Mouse (Mus musculus): ENCODE measurements around the gene Eps8. TPM values are rescaled to one million over a fixed set of nuclear protein-coding genes. Genes with fewer than 3 reads are reported as not detected.

The Eps8 gene
- polyA plus RNA-seq, 1 experiment, result 17.7 TPM

GRCm38 (mm10) chr6:137514872-137515271 is 139.8 kb downstream of the Eps8 start:
- TF ChIP-seq POLR2A (IDR thresholded peaks at IDR 0.05; ENCODE audit: insufficient read depth, low read length), result no peak
- TF ChIP-seq CTCF (IDR thresholded peaks at IDR 0.05; ENCODE audit: low read depth, low read length), result no peak
- TF ChIP-seq EP300 (IDR thresholded peaks at IDR 0.05; ENCODE audit: insufficient read depth, low read depth, low read length), result no peak
- Histone ChIP-seq H3K4me1 (ENCODE audit: control insufficient read depth, insufficient read depth, low read length) (no peaks in the 10 kb centered on the region), H3K27ac (ENCODE audit: insufficient read depth, low read length) (no peak overlapping the region), H3K9me3 (replicated peaks; ENCODE audit: control insufficient read depth, insufficient read depth, low read length, poor library complexity, severe bottlenecking) (no peaks in the 10 kb centered on the region), H3K36me3 (ENCODE audit: control insufficient read depth, insufficient read depth, low read length, poor library complexity, severe bottlenecking) (peaks cover 2% of the 10 kb centered on the region; the same call in 1 of the 2 replicates), H3K27me3 (ENCODE audit: control insufficient read depth, insufficient read depth, low read length, poor library complexity, severe bottlenecking) (no peaks in the 10 kb centered on the region), H3K4me3 (ENCODE audit: low read depth, low read length) (no peak overlapping the region), H3K9ac (ENCODE audit: low read depth, poor library complexity, severe bottlenecking) (no peak overlapping the region)

GRCm38 (mm10) chr6:137512753-137513152 is 141.9 kb downstream of the Eps8 start:
- Histone ChIP-seq H3K27ac (ENCODE audit: insufficient read depth, low read length) (no peak overlapping the region), H3K4me3 (ENCODE audit: low read depth, low read length) (no peak overlapping the region), H3K27me3 (ENCODE audit: control insufficient read depth, insufficient read depth, low read length, poor library complexity, severe bottlenecking) (no peaks in the 10 kb centered on the region), H3K9me3 (replicated peaks; ENCODE audit: control insufficient read depth, insufficient read depth, low read length, poor library complexity, severe bottlenecking) (no peaks in the 10 kb centered on the region), H3K9ac (ENCODE audit: low read depth, poor library complexity, severe bottlenecking) (no peak overlapping the region), H3K4me1 (ENCODE audit: control insufficient read depth, insufficient read depth, low read length) (no peaks in the 10 kb centered on the region), H3K36me3 (ENCODE audit: control insufficient read depth, insufficient read depth, low read length, poor library complexity, severe bottlenecking) (peaks cover 4% of the 10 kb centered on the region; the same call in 1 of the 2 replicates)
- TF ChIP-seq CTCF (IDR thresholded peaks at IDR 0.05; ENCODE audit: low read depth, low read length) (no peak), POLR2A (IDR thresholded peaks at IDR 0.05; ENCODE audit: insufficient read depth, low read length) (no peak), EP300 (IDR thresholded peaks at IDR 0.05; ENCODE audit: insufficient read depth, low read depth, low read length) (no peak)

- H3K9me3 ChIP-seq (replicated peaks; ENCODE audit: control insufficient read depth, insufficient read depth, low read length, poor library complexity, severe bottlenecking), result no peaks in the 10 kb centered on the region
- H3K27ac ChIP-seq (ENCODE audit: insufficient read depth, low read length), result no peak overlapping the region
- H3K9ac ChIP-seq (ENCODE audit: low read depth, poor library complexity, severe bottlenecking), result no peak overlapping the region
- TF ChIP-seq EP300 (IDR thresholded peaks at IDR 0.05; ENCODE audit: insufficient read depth, low read depth, low read length) (no peak), CTCF (IDR thresholded peaks at IDR 0.05; ENCODE audit: low read depth, low read length) (no peak), POLR2A (IDR thresholded peaks at IDR 0.05; ENCODE audit: insufficient read depth, low read length) (no peak)
- H3K4me3 ChIP-seq (ENCODE audit: low read depth, low read length), result no peak overlapping the region
- H3K27me3 ChIP-seq (ENCODE audit: control insufficient read depth, insufficient read depth, low read length, poor library complexity, severe bottlenecking), result no peaks in the 10 kb centered on the region
- peaks cover 2% of the 10 kb centered on the region for H3K4me1 ChIP-seq (ENCODE audit: control insufficient read depth, insufficient read depth, low read length)
- peaks cover 4% of the 10 kb centered on the region; the same call in 1 of the 2 replicates for H3K36me3 ChIP-seq (ENCODE audit: control insufficient read depth, insufficient read depth, low read length, poor library complexity, severe bottlenecking)
Measured at GRCm38 (mm10) chr6:137509341-137510045, 145.2 kb downstream of the Eps8 start.

GRCm38 (mm10) chr6:137508936-137509335 is 145.7 kb downstream of the Eps8 start:
- no peaks in the 10 kb centered on the region for H3K9me3 ChIP-seq (replicated peaks; ENCODE audit: control insufficient read depth, insufficient read depth, low read length, poor library complexity, severe bottlenecking)
- no peaks in the 10 kb centered on the region for H3K27me3 ChIP-seq (ENCODE audit: control insufficient read depth, insufficient read depth, low read length, poor library complexity, severe bottlenecking)
- peaks cover 4% of the 10 kb centered on the region; the same call in 1 of the 2 replicates for H3K36me3 ChIP-seq (ENCODE audit: control insufficient read depth, insufficient read depth, low read length, poor library complexity, severe bottlenecking)
- peaks cover 5% of the 10 kb centered on the region for H3K4me1 ChIP-seq (ENCODE audit: control insufficient read depth, insufficient read depth, low read length)
- no peak overlapping the region for H3K9ac ChIP-seq (ENCODE audit: low read depth, poor library complexity, severe bottlenecking)
- no peak overlapping the region for H3K27ac ChIP-seq (ENCODE audit: insufficient read depth, low read length)
- TF ChIP-seq EP300 (IDR thresholded peaks at IDR 0.05; ENCODE audit: insufficient read depth, low read depth, low read length), result no peak
- no peak for TF ChIP-seq POLR2A (IDR thresholded peaks at IDR 0.05; ENCODE audit: insufficient read depth, low read length)
- TF ChIP-seq CTCF (IDR thresholded peaks at IDR 0.05; ENCODE audit: low read depth, low read length), result no peak
- no peak overlapping the region for H3K4me3 ChIP-seq (ENCODE audit: low read depth, low read length)

GRCm38 (mm10) chr6:137506563-137506962 is 148.1 kb downstream of the Eps8 start:
- H3K4me1 ChIP-seq (ENCODE audit: control insufficient read depth, insufficient read depth, low read length), result peaks cover 8% of the 10 kb centered on the region
- H3K36me3 ChIP-seq (ENCODE audit: control insufficient read depth, insufficient read depth, low read length, poor library complexity, severe bottlenecking), result 0 out of 2 replicates have a peak, but pooled peaks cover 4% of the 10 kb centered on the region
- H3K9me3 ChIP-seq (replicated peaks; ENCODE audit: control insufficient read depth, insufficient read depth, low read length, poor library complexity, severe bottlenecking), result no peaks in the 10 kb centered on the region
- TF ChIP-seq CTCF (IDR thresholded peaks at IDR 0.05; ENCODE audit: low read depth, low read length) (no peak), EP300 (IDR thresholded peaks at IDR 0.05; ENCODE audit: insufficient read depth, low read depth, low read length) (no peak), POLR2A (IDR thresholded peaks at IDR 0.05; ENCODE audit: insufficient read depth, low read length) (no peak)
- no peak overlapping the region for H3K27ac ChIP-seq (ENCODE audit: insufficient read depth, low read length)
- H3K4me3 ChIP-seq (ENCODE audit: low read depth, low read length), result no peak overlapping the region
- no peak overlapping the region for H3K9ac ChIP-seq (ENCODE audit: low read depth, poor library complexity, severe bottlenecking)
- no peaks in the 10 kb centered on the region for H3K27me3 ChIP-seq (ENCODE audit: control insufficient read depth, insufficient read depth, low read length, poor library complexity, severe bottlenecking)

GRCm38 (mm10) chr6:137505555-137506227 is 149.0 kb downstream of the Eps8 start:
- H3K4me1 ChIP-seq (ENCODE audit: control insufficient read depth, insufficient read depth, low read length), result peaks cover 8% of the 10 kb centered on the region
- H3K27me3 ChIP-seq (ENCODE audit: control insufficient read depth, insufficient read depth, low read length, poor library complexity, severe bottlenecking), result no peaks in the 10 kb centered on the region
- H3K27ac ChIP-seq (ENCODE audit: insufficient read depth, low read length), result no peak overlapping the region
- H3K36me3 ChIP-seq (ENCODE audit: control insufficient read depth, insufficient read depth, low read length, poor library complexity, severe bottlenecking), result 0 out of 2 replicates have a peak, but pooled peaks cover 4% of the 10 kb centered on the region
- H3K4me3 ChIP-seq (ENCODE audit: low read depth, low read length), result no peak overlapping the region
- H3K9ac ChIP-seq (ENCODE audit: low read depth, poor library complexity, severe bottlenecking), result no peak overlapping the region
- H3K9me3 ChIP-seq (replicated peaks; ENCODE audit: control insufficient read depth, insufficient read depth, low read length, poor library complexity, severe bottlenecking), result no peaks in the 10 kb centered on the region
- TF ChIP-seq CTCF (IDR thresholded peaks at IDR 0.05; ENCODE audit: low read depth, low read length) (no peak), EP300 (IDR thresholded peaks at IDR 0.05; ENCODE audit: insufficient read depth, low read depth, low read length) (no peak), POLR2A (IDR thresholded peaks at IDR 0.05; ENCODE audit: insufficient read depth, low read length) (no peak)

All from ES-Bruce4 (cell line).